Mouse (Mus musculus) kidney, adult 2 months (tissue): ENCODE data around the gene Bcar3.

Experiments
- CTCF ChIP-seq: fragments of 200-500 bp; conservative IDR thresholded peaks from 2 replicates; pipeline ENCODE4 v1.5.1; 2011; ENCODE audit warnings: low read depth, mild to moderate bottlenecking, control low read depth, low read length, moderate library complexity, mixed read lengths; ENCODE audit not compliant: insufficient read depth, insufficient read length
- POLR2A ChIP-seq: fragments of 200-500 bp; IDR thresholded peaks from one replicate; pipeline ENCODE4 v1.6.1; 2011; ENCODE audit warnings: low read depth, low read length, control low read depth

- TF ChIP-seq CTCF, result no peak
- TF ChIP-seq POLR2A, result no peak
These were observed 137.0 kb downstream of the Bcar3 start for GRCm38 (mm10) chr3:122430780-122431497.
